Mouse (Mus musculus) R1 (cell line): ENCODE data around the gene Hectd3.

ENCODE experiments used
- DNase-seq: peaks from one replicate; pipeline ENCODE4 v3.0.0-alpha.2; 2018; ENCODE audit warnings: low read depth, low spot score

Gene Hectd3

GRCm38 (mm10) chr4:116995131-116995797, at the start of gene Hectd3:
Gene Hectd3 (plus strand): TSS chr4:116995317.
- peak; percentile 82 for DNase-seq

DNA sequence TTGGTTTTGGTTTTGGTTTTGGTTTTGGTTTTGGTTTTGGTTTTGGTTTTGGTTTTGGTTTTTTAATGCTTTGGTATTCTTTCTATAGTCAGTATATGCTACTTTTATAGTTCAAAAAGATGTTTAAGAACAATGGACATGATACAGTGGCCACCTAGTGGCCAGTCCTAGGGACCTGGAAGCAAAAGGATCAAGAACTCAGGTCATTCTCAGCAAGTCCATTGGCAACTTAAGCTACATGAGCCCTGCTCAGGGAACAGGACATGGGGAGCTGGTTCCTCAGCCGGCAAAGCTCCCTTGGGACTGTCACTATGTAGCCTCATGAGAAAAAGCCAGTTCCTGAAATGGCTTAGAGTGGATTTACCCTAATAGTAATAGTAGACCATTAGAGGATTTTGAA, 43.5 kb upstream of the Hectd3 start:
- peak; percentile 7 for DNase-seq

GRCm38 (mm10) chr4:116954951-116955350, 40.2 kb upstream of the Hectd3 start:
- no peak for DNase-seq

DNA sequence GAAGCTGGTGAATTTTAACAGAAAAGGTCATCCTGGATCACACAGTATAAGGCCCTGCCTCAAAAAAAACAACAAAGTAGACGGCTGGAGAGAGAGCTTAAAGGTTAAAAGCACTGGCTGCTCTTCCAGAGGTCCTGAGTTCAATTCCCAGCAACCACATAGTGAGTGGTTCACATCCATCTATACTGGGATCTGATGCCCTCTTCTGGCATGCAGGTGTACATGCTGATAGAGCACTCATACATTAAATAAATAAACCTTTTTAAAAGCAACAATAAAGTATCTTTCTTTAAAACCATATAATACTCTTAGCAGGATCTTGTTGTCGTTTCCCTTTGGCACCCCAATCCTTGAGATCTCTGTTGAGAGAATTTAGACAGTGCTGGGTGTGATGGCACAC, 18.6 kb upstream of the Hectd3 start:
- no peak for DNase-seq

GRCm38 (mm10) chr4:116985681-116986080, 9.4 kb upstream of the Hectd3 start:
- no peak for DNase-seq

- DNase-seq = peak; percentile 91
Measured at GRCm38 (mm10) chr4:116986400-116987121, 8.6 kb upstream of the Hectd3 start.

GRCm38 (mm10) chr4:116987122-116987456, 8.0 kb upstream of the Hectd3 start:
- no peak for DNase-seq

DNA sequence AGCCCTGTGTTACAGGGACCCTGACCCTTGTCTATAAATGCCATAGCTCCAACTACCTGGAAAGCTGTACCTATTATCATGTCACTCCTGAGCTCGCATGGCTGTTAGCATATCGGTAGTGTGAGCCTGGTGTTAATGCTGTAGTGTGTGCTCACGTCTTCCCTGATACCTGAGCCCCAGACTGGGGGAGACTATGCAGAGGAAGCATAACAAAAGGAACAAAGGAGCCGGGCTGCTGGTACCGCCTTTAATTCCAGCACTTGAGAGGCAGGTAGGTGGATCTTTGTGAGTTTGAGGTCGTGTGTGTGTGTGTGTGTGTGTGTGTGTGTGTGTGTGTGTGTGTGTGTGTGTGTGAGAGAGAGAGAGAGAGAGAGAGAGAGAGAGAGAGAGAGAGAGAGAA, 5.4 kb upstream of the Hectd3 start:
- DNase-seq = peak; percentile 65

- DNase-seq = peak; percentile 77
Measured at GRCm38 (mm10) chr4:116991366-116991765, 3.8 kb upstream of the Hectd3 start.

GRCm38 (mm10) chr4:116993672-116994621, 1.2 kb upstream of the Hectd3 start, which contains the start of gene Urod:
Gene Urod (minus strand): TSS chr4:116994413.
- peak; percentile 96 for DNase-seq

DNA sequence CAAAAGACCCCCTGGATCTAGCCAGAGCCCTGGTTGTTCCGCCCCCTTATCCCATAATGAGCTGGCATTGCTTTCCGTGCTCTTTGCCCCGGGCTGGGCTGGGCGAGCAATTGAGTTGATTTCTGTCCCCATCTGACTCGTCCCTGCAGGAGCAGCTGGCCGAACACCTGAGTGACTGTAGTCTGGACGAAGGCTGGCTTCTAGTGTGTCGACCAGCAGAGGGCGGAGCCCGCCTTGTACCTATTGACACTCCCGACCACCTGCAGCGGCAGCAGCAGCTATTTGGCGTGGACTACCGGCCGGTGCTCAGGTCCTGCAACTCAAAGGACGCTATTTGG, 650 bp downstream of the Hectd3 start:
- peak; percentile 81 for DNase-seq

DNA sequence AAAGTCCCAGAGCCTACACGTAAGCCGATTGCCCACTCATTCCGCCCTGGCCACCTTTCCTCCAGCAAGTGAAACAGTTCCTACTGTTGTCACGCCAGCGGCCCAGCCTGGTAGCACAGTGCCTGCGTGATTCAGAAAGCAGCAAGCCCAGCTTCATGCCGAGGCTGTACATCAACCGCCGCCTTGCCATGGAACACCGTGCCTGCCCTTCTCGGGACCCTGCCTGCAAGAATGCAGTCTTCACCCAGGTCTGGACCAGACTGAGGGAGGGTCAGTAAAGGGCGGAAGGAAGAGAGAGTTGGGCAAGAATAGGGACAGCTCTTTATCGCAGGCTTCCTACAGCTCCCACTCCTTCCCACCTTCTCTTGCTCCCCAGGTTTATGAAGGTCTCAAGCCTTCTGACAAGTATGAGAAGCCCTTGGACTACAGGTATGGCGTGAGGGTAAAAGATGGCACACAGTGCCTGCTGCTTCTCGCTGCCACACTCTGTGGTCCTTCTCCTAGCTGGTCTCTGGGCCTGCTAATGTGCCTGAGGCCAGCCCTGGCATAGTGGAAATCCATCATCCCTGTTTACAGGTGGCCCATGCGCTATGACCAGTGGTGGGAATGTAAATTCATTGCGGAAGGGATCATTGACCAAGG, 4.5 kb downstream of the Hectd3 start:
- no peak for DNase-seq

DNA sequence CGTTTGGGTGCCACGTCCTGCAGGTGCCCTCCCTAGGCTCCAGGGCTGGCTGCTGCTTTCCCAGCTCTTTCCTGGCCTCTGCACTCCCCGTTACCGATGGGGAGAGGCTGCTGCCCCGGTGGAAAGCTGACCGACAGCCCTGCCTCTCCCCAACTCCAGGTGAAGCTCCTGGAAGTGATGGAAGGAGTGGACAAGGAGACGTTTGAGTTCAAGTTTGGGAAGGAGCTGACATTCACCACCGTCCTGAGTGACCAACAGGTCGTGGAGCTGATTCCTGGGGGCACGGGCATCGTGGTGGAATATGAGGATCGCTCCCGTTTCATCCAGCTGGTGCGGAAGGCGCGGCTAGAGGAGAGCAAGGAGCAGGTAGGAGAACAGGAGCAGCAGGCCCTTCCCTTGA, 6.8 kb downstream of the Hectd3 start:
- DNase-seq = no peak

GRCm38 (mm10) chr4:117002543-117003521, 7.7 kb downstream of the Hectd3 start:
- peak; percentile 99 for DNase-seq

GRCm38 (mm10) chr4:117004649-117005048, 9.5 kb downstream of the Hectd3 start:
- no peak for DNase-seq

GRCm38 (mm10) chr4:117005611-117006400, 10.7 kb downstream of the Hectd3 start:
- peak; percentile 77 for DNase-seq

DNA sequence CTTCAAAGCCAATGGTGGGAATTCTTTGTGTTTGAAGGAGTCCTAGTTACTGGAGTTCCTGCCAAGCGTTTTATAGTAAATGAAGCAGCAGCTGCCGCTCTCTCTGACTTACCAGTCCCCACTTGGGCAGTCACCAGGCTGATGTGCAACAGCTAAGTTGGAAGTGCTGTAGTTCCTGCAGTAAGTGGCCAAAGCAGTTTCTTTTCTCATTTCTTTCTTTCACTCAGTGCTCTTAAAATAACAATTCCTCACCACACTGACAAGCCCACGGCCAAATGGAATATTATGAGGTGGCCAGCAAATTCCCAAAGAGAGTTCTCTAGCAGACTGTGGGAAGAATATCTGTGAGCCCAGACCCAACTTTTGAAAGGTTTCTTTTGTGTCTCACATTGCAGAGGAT, 11.9 kb downstream of the Hectd3 start:
- no peak for DNase-seq

- no peak for DNase-seq
Measured at GRCm38 (mm10) chr4:117010231-117010630, 15.1 kb downstream of the Hectd3 start.

DNA sequence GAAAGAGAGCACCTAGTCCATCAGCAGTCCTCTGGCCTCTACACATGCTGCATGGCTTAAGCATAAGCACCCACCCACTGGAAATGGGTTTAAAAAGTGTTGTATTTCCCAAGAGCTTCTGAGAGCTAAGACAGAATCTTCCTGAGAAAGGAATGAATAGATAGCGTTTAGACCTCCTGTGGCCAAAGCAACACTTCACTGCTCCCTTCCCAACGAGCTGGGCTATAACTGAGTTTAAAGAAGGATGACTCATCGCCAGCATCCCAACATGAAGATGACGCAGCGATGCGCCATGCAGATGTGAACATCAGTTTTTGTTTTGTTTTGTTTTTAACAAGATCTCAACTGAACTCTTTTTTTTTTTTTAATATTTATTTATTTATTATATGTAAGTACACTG, 18.5 kb downstream of the Hectd3 start:
- DNase-seq = peak; percentile 64

DNA sequence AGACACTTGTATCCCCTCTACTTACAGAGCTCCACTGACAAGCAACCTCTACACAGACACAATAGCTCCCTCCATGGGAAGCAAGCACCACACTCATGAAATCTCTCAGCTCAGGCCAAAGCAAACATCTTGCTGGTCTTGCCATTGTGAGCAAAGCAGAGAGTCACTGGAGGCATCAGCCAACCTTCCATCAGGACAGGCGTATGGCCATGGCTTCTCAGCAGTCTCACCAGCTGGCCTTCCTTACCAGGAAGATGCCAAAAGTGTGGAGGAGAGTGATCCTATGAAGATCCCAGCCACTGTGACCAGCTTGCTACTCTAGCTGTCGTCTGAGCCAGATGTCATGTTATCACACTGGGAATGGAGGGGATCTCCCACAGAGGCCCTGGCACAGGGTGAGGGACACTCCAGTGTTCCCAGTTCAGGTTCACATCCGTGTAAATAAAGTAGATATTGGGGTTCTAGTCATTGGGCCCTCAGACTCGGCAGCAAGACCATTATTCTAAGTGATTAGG, 19.8 kb downstream of the Hectd3 start:
- no peak for DNase-seq
